Mouse (Mus musculus): ENCODE measurements around the gene Spata13.

- TF ChIP-seq POLR2A (IDR thresholded peaks at IDR 0.05; ENCODE audit: control insufficient read depth in 1 of 2, insufficient read depth in 1 of 2, low read depth in 1 of 2, low read length in 2 of 2, poor library complexity in 1 of 2) (no peak), ZNF384 (IDR thresholded peaks at IDR 0.05; ENCODE audit: low read depth, low read length) (no peak), CTCF (IDR thresholded peaks at IDR 0.05 in 2 of 3, conservative IDR thresholded peaks at IDR 0.05 in 1 of 3; ENCODE audit: control insufficient read depth in 1 of 3, insufficient read depth in 1 of 3, low read depth in 2 of 3, low read length in 3 of 3, poor library complexity in 1 of 3, severe bottlenecking in 1 of 3) (no peak), NELFE (IDR thresholded peaks at IDR 0.05; ENCODE audit: low read depth, low read length) (no peak), BHLHE40 (IDR thresholded peaks at IDR 0.05; ENCODE audit: borderline replicate concordance, low read depth, low read length) (no peak), USF1 (IDR thresholded peaks at IDR 0.05; ENCODE audit: low read depth, low read length) (no peak), EP300 (IDR thresholded peaks at IDR 0.05; ENCODE audit: low read depth in 1 of 2, low read length in 2 of 2) (no peak), ZC3H11A (IDR thresholded peaks at IDR 0.05; ENCODE audit: low read depth, low read length) (no peak), E2F4 (IDR thresholded peaks at IDR 0.05; ENCODE audit: borderline replicate concordance, low read depth, low read length) (no peak), SIN3A (IDR thresholded peaks at IDR 0.05; ENCODE audit: low read length) (no peak), GATA1 (IDR thresholded peaks at IDR 0.05; ENCODE audit: low read depth, low read length) (no peak), TCF12 (IDR thresholded peaks at IDR 0.05; ENCODE audit: low read depth, low read length) (no peak)
These were observed 107.7 kb downstream of the Spata13 start for GRCm38 (mm10) chr14:60741490-60741981.

Measured in MEL (cell line).